Mouse (Mus musculus): ENCODE data around the gene Cmklr1.

- TF ChIP-seq CTCF (IDR thresholded peaks at IDR 0.05; ENCODE audit: low read depth, low read length) (no peak), POLR2A (IDR thresholded peaks at IDR 0.05; ENCODE audit: borderline replicate concordance, low read depth, low read length) (no peak)
Observed at GRCm38 (mm10) chr5:113647141-113647540, 3.1 kb downstream of the Cmklr1 start.

Data from bone marrow macrophage, adult 2 months (primary cell).